Mouse (Mus musculus) CD4-positive, CD25-positive, alpha-beta regulatory T cell, adult 9 weeks (primary cell): ENCODE results near the gene Vmn1r170. TPM values are rescaled to one million over a fixed set of nuclear protein-coding genes. Genes with fewer than 3 reads are reported as not detected.

Experiments used
- polyA plus RNA-seq: library from polyadenylated mRNA; unstranded; fragments of 100-300 nt; shearing (Covaris generic); gene quantifications from one replicate; pipeline ENCODE4 v1.2.1, GENCODE M21; 2017

The Vmn1r170 gene
- not detected for polyA plus RNA-seq

GRCm38 (mm10) chr7:23605875-23606274 lies at the start of gene Vmn1r170:
TSS of gene Vmn1r170 (plus strand) at chr7:23606175.

DNA sequence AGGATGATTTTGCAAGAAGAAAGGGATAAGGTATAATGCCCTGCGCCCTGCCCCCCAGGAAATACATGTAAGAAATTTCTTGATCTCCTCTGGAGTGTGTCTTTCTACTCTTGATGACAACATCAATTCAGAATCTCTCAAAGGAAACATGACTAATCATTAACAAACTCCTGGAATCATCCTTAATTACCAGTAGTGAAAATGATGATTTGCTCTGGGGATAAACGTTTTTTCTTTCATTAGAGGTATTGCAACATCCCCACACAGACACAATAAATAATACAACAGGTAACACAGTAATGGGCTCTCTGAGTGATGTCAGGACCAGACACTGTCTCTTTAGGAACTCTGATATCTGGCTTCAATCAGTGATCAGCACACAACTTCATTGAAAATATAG lies 30.7 kb upstream of the Vmn1r170 start, which contains the start of gene Vmn1r169:
TSS of gene Vmn1r169 (plus strand) at position 301 of the 400 bp plus-strand sequence.

GRCm38 (mm10) chr7:23630422-23630821 lies 24.4 kb downstream of the Vmn1r170 start, which contains the start of gene Vmn1r171:
TSS of gene Vmn1r171 (plus strand) at chr7:23630722.

Other genes starting within 250 kb of the Vmn1r170 start
- not detected for gene Nlrp5, start 220.3 kb upstream of the Vmn1r170 start, polyA plus RNA-seq
- not detected for gene Vmn1r167, start 99.0 kb upstream of the Vmn1r170 start, polyA plus RNA-seq
- not detected for gene Vmn1r168, start 66.4 kb upstream of the Vmn1r170 start, polyA plus RNA-seq
- gene Vmn1r169, start 30.6 kb upstream of the Vmn1r170 start, polyA plus RNA-seq, result not detected
- gene Vmn1r171, start 24.5 kb downstream of the Vmn1r170 start, polyA plus RNA-seq, result not detected
- not detected for gene Vmn1r172, start 52.1 kb downstream of the Vmn1r170 start, polyA plus RNA-seq
- not detected for gene Vmn1r173, start 94.5 kb downstream of the Vmn1r170 start, polyA plus RNA-seq
- 0.04 TPM for gene Vmn1r174, start 146.1 kb downstream of the Vmn1r170 start, polyA plus RNA-seq
- gene Vmn1r175, start 204.5 kb downstream of the Vmn1r170 start, polyA plus RNA-seq, result not detected
- gene Vmn1r176, start 231.2 kb downstream of the Vmn1r170 start, polyA plus RNA-seq, result not detected